Mouse (Mus musculus) neural tube, embryonic 14.5 days (tissue): Measurements from ENCODE around the gene Depdc5. TPM values are rescaled to one million over a fixed set of nuclear protein-coding genes. Genes with fewer than 3 reads are reported as not detected.

Experiments used
- ATAC-seq: fragments of 200-750 bp; cut with Nextera tagmentation; 2 replicates; pipeline ENCODE4 v1.8.0; 2017; ENCODE audit warnings: low read depth, mild to moderate bottlenecking, moderate TSS enrichment, moderate library complexity
- H3K27ac ChIP-seq: fragments of 300-500 bp; sonication (generic); 2 replicates; pipeline ENCODE4 v1.5.1; 2014; ENCODE audit warnings: low read depth, mild to moderate bottlenecking, control low read depth, low read length, moderate library complexity, mixed read lengths
- H3K27me3 ChIP-seq: fragments of 300-500 bp; sonication (generic); 2 replicates; pipeline ENCODE4 v1.6.1; 2014; ENCODE audit warnings: low read length; ENCODE audit not compliant: control insufficient read depth, insufficient read depth
- H3K36me3 ChIP-seq: fragments of 300-500 bp; sonication (generic); 2 replicates; pipeline ENCODE4 v1.6.1; 2014; ENCODE audit warnings: low read length, mixed read lengths; ENCODE audit not compliant: control insufficient read depth, insufficient read depth
- H3K4me1 ChIP-seq: fragments of 300-500 bp; sonication (generic); 2 replicates; pipeline ENCODE4 v1.6.1; 2014; ENCODE audit warnings: low read length; ENCODE audit not compliant: control insufficient read depth, insufficient read depth
- H3K4me2 ChIP-seq: fragments of 300-500 bp; sonication (generic); 2 replicates; pipeline ENCODE4 v1.6.1; 2014; ENCODE audit warnings: mild to moderate bottlenecking, low read depth, low read length, control low read depth
- H3K4me3 ChIP-seq: fragments of 300-500 bp; sonication (generic); 2 replicates; pipeline ENCODE4 v1.5.1; 2014; ENCODE audit warnings: low read depth, low read length, control low read depth, mixed read lengths
- H3K9ac ChIP-seq: fragments of 300-500 bp; sonication (generic); replicated peaks from 2 replicates; pipeline ENCODE4 v1.6.1; 2014; ENCODE audit warnings: low read depth, mild to moderate bottlenecking, control low read depth, low read length, mixed read lengths
- H3K9me3 ChIP-seq: fragments of 300-500 bp; sonication (generic); 2 replicates; pipeline ENCODE4 v1.6.1; 2016; ENCODE audit warnings: low read length; ENCODE audit not compliant: control insufficient read depth
- WGBS: fragments of 180-500 bp; shearing (Covaris S2); extraction: QIAGEN DNeasy Blood & Tissue Kit; methylation state at CpG from one replicate; pipeline ENCODE4 v1.1.7; 2014; 5-methylcytosine and 5-hydroxymethylcytosine counted together
- polyA plus RNA-seq: library from polyadenylated mRNA; unstranded; fragments of >200 nt; fragmentation: Nextera tagmentation; extraction: Ambion mirVana; gene quantifications from 2 replicates; pipeline ENCODE4 v1.2.1, GENCODE M21; 2014

The Depdc5 gene
- polyA plus RNA-seq, 1 experiment from 2014 or later = 25.9 TPM

- Histone ChIP-seq H3K9me3 (no peaks in the 10 kb centered on the region), H3K4me3 (no peak overlapping the region), H3K9ac (no peak overlapping the region), H3K4me2 (no peak overlapping the region), H3K27ac (no peak overlapping the region), H3K36me3 (peaks cover 9% of the 10 kb centered on the region; the same call in 1 of the 2 replicates), H3K4me1 (no peaks in the 10 kb centered on the region), H3K27me3 (no peaks in the 10 kb centered on the region)
- WGBS = 46% methylated on average over 1 of the region's 1 CpGs
- no peak for ATAC-seq
Measured at GRCm38 (mm10) chr5:32985379-32985778, 121.9 kb downstream of the Depdc5 start.

- Histone ChIP-seq H3K27ac (no peak overlapping the region), H3K27me3 (no peaks in the 10 kb centered on the region), H3K4me2 (no peak overlapping the region), H3K9me3 (no peaks in the 10 kb centered on the region), H3K4me3 (no peak overlapping the region), H3K4me1 (no peaks in the 10 kb centered on the region), H3K36me3 (peaks cover 5% of the 10 kb centered on the region; the same call in 1 of the 2 replicates), H3K9ac (no peak overlapping the region)
- ATAC-seq = peak; percentile 67; the same call in 1 of the 2 replicates
- WGBS = 38% methylated on average over 1 of the region's 1 CpGs
Measured at GRCm38 (mm10) chr5:32987873-32988272, 124.4 kb downstream of the Depdc5 start.

- 83% methylated on average over 13 of the region's 13 CpGs for WGBS
- no peaks in the 10 kb centered on the region for H3K27me3 ChIP-seq
- no peak for ATAC-seq
- no peak overlapping the region for H3K4me2 ChIP-seq
- H3K4me1 ChIP-seq = no peaks in the 10 kb centered on the region
- H3K36me3 ChIP-seq = no peaks in the 10 kb centered on the region
- no peak overlapping the region for H3K27ac ChIP-seq
- no peaks in the 10 kb centered on the region for H3K9me3 ChIP-seq
- H3K4me3 ChIP-seq = no peak overlapping the region
- H3K9ac ChIP-seq = no peak overlapping the region
Measured at GRCm38 (mm10) chr5:32989959-32990640, 126.6 kb downstream of the Depdc5 start.

GRCm38 (mm10) chr5:32991152-32991551 is 127.7 kb downstream of the Depdc5 start:
- no peak overlapping the region for H3K9ac ChIP-seq
- H3K4me3 ChIP-seq = no peak overlapping the region
- WGBS = 82% methylated on average over 8 of the region's 8 CpGs
- H3K27me3 ChIP-seq = no peaks in the 10 kb centered on the region
- H3K27ac ChIP-seq = no peak overlapping the region
- no peak overlapping the region for H3K4me2 ChIP-seq
- 0 out of 2 replicates have a peak, but pooled peaks cover 3% of the 10 kb centered on the region for H3K4me1 ChIP-seq
- H3K36me3 ChIP-seq = no peaks in the 10 kb centered on the region
- ATAC-seq = no peak
- H3K9me3 ChIP-seq = no peaks in the 10 kb centered on the region

GRCm38 (mm10) chr5:32994471-32994870 is 131.0 kb downstream of the Depdc5 start:
- H3K27ac ChIP-seq = 0 out of 2 replicates have a peak overlapping the region, but pooled peaks have one; percentile 10
- peaks cover 8% of the 10 kb centered on the region; the same call in 1 of the 2 replicates for H3K4me1 ChIP-seq
- no peaks in the 10 kb centered on the region for H3K9me3 ChIP-seq
- H3K27me3 ChIP-seq = no peaks in the 10 kb centered on the region
- WGBS = 57% methylated on average over 2 of the region's 2 CpGs
- H3K36me3 ChIP-seq = no peaks in the 10 kb centered on the region
- no peak overlapping the region for H3K4me2 ChIP-seq
- H3K4me3 ChIP-seq = no peak overlapping the region
- ATAC-seq = no peak
- no peak overlapping the region for H3K9ac ChIP-seq

- no peaks in the 10 kb centered on the region for H3K27me3 ChIP-seq
- H3K4me3 ChIP-seq = no peak overlapping the region
- no peak for ATAC-seq
- no peak overlapping the region for H3K9ac ChIP-seq
- no peaks in the 10 kb centered on the region for H3K9me3 ChIP-seq
- 81% methylated on average over 4 of the region's 4 CpGs for WGBS
- H3K27ac ChIP-seq = no peak overlapping the region
- no peak overlapping the region for H3K4me2 ChIP-seq
- peaks cover 8% of the 10 kb centered on the region; the same call in 1 of the 2 replicates for H3K4me1 ChIP-seq
- no peaks in the 10 kb centered on the region for H3K36me3 ChIP-seq
Measured at GRCm38 (mm10) chr5:32995756-32996155, 132.3 kb downstream of the Depdc5 start.

- Histone ChIP-seq H3K9me3 (no peaks in the 10 kb centered on the region), H3K4me1 (peaks cover 8% of the 10 kb centered on the region; the same call in 1 of the 2 replicates), H3K4me2 (no peak overlapping the region), H3K9ac (no peak overlapping the region), H3K27me3 (no peaks in the 10 kb centered on the region), H3K4me3 (no peak overlapping the region), H3K36me3 (no peaks in the 10 kb centered on the region), H3K27ac (no peak overlapping the region; the same call in 1 of the 2 replicates)
- 88% methylated on average over 1 of the region's 1 CpGs for WGBS
- ATAC-seq = 0 out of 2 replicates have a peak, but pooled peaks have one; percentile 25
Measured at GRCm38 (mm10) chr5:32996560-32996959, 133.1 kb downstream of the Depdc5 start.

- Histone ChIP-seq H3K36me3 (no peaks in the 10 kb centered on the region), H3K9ac (no peak overlapping the region), H3K27me3 (no peaks in the 10 kb centered on the region), H3K4me1 (peaks cover 8% of the 10 kb centered on the region; the same call in 1 of the 2 replicates), H3K4me2 (no peak overlapping the region), H3K4me3 (no peak overlapping the region), H3K9me3 (no peaks in the 10 kb centered on the region), H3K27ac (no peak overlapping the region)
- no peak for ATAC-seq
- WGBS = 57% methylated on average over 4 of the region's 4 CpGs
Measured at GRCm38 (mm10) chr5:32997686-32998085, 134.2 kb downstream of the Depdc5 start.

GRCm38 (mm10) chr5:32998783-32999182 is 135.3 kb downstream of the Depdc5 start:
- 90% methylated on average over 4 of the region's 4 CpGs for WGBS
- no peaks in the 10 kb centered on the region for H3K36me3 ChIP-seq
- no peaks in the 10 kb centered on the region for H3K9me3 ChIP-seq
- H3K27me3 ChIP-seq = no peaks in the 10 kb centered on the region
- H3K9ac ChIP-seq = no peak overlapping the region
- peaks cover 8% of the 10 kb centered on the region; the same call in 1 of the 2 replicates for H3K4me1 ChIP-seq
- no peak for ATAC-seq
- H3K27ac ChIP-seq = no peak overlapping the region
- H3K4me3 ChIP-seq = no peak overlapping the region
- H3K4me2 ChIP-seq = no peak overlapping the region
